Mouse (Mus musculus): ENCODE data around the gene Hlcs.

- no peak for TF ChIP-seq CTCF (IDR thresholded peaks at IDR 0.05; ENCODE audit: low read depth)
- TF ChIP-seq EP300 (optimal IDR thresholded peaks at IDR 0.05): no peak
These were observed 1.8 kb upstream of the Hlcs start for GRCm38 (mm10) chr16:94315215-94315614.
